Mouse (Mus musculus): ENCODE data around the gene Shroom3.

GRCm38 (mm10) chr5:92683351-92683807, at the start of gene Shroom3:
- TF ChIP-seq GATA1 (IDR thresholded peaks at IDR 0.05; ENCODE audit: borderline replicate concordance, low read length) (no peak), FLI1 (IDR thresholded peaks at IDR 0.05; ENCODE audit: low read length) (no peak)
